Mouse (Mus musculus): ENCODE measurements around the gene Ap1m2.
"Not testable (repeated sequence)": the region's sequence is repeated elsewhere in the genome, so short reads cannot be mapped to it uniquely, and the experiment has no call there.

Gene Ap1m2

GRCm38 (mm10) chr9:21260491-21261040, 51.6 kb downstream of the Ap1m2 start:
- no peak for DNase-seq (ENCODE audit: low spot score)

- not testable (repeated sequence) for DNase-seq (ENCODE audit: low spot score)
These were observed 55.8 kb downstream of the Ap1m2 start for GRCm38 (mm10) chr9:21256349-21256748.

GRCm38 (mm10) chr9:21254690-21255089, 57.4 kb downstream of the Ap1m2 start:
- DNase-seq (ENCODE audit: low spot score), result no peak

GRCm38 (mm10) chr9:21251116-21251735, 60.9 kb downstream of the Ap1m2 start:
- no peak for DNase-seq (ENCODE audit: low spot score)

GRCm38 (mm10) chr9:21250509-21250908, 61.6 kb downstream of the Ap1m2 start:
- no peak for DNase-seq (ENCODE audit: low spot score)

GRCm38 (mm10) chr9:21249629-21250508, 62.3 kb downstream of the Ap1m2 start:
- no peak for DNase-seq (ENCODE audit: low spot score)

- no peak for DNase-seq (ENCODE audit: low spot score)
These were observed 63.8 kb downstream of the Ap1m2 start, which contains the start of gene S1pr5 for GRCm38 (mm10) chr9:21248326-21248725. Gene S1pr5, minus strand, starts transcription at chr9:21248443.

- no peak for DNase-seq (ENCODE audit: low spot score)
These were observed 65.8 kb downstream of the Ap1m2 start for GRCm38 (mm10) chr9:21246342-21246741.

- DNase-seq (ENCODE audit: low spot score), result no peak
These were observed 67.0 kb downstream of the Ap1m2 start for GRCm38 (mm10) chr9:21245113-21245487.

GRCm38 (mm10) chr9:21244428-21245112, 67.6 kb downstream of the Ap1m2 start:
- DNase-seq (ENCODE audit: low spot score), result no peak

All from left cerebral cortex, adult 11 months (tissue).